Mouse (Mus musculus) bone marrow, adult 2 months (tissue): ENCODE data around the gene Olfr483.

Experiments
- CTCF ChIP-seq: fragments of 200-500 bp; IDR thresholded peaks from 2 replicates; pipeline ENCODE4 v1.5.1; 2011; ENCODE audit warnings: low read length, control low read depth; ENCODE audit not compliant: control insufficient read depth, insufficient read depth
- POLR2A ChIP-seq: fragments of 200-500 bp; IDR thresholded peaks from 2 replicates; pipeline ENCODE4 v1.6.1; 2011; ENCODE audit warnings: low read depth, mild to moderate bottlenecking, control low read depth, low read length, borderline replicate concordance; ENCODE audit not compliant: control insufficient read depth

- no peak for TF ChIP-seq CTCF
- TF ChIP-seq POLR2A: no peak
These were observed 33.4 kb upstream of the Olfr483 start, which contains the start of gene Olfr480 for GRCm38 (mm10) chr7:108067246-108067645.
